Mouse (Mus musculus): ENCODE measurements around the gene Fads6.

The Fads6 gene

GRCm38 (mm10) chr11:115301351-115301750, 3.9 kb upstream of the Fads6 start:
- in situ Hi-C loops (cut with MboI, MseI) = no loop called here

- in situ Hi-C loops (cut with MboI, MseI) = no loop called here
These were observed 3.3 kb upstream of the Fads6 start for GRCm38 (mm10) chr11:115300745-115301144.

- in situ Hi-C loops (cut with MboI, MseI) = no loop called here
These were observed 697 bp upstream of the Fads6 start for GRCm38 (mm10) chr11:115298160-115298559.

GRCm38 (mm10) chr11:115296471-115297210, 822 bp downstream of the Fads6 start:
- in situ Hi-C loops (cut with MboI, MseI) = no loop called here

GRCm38 (mm10) chr11:115295939-115296338, 1.5 kb downstream of the Fads6 start:
- in situ Hi-C loops (cut with MboI, MseI) = no loop called here

- in situ Hi-C loops (cut with MboI, MseI) = no loop called here
These were observed 4.7 kb downstream of the Fads6 start for GRCm38 (mm10) chr11:115292631-115293375.

- in situ Hi-C loops (cut with MboI, MseI) = no loop called here
These were observed 6.0 kb downstream of the Fads6 start for GRCm38 (mm10) chr11:115291503-115291902.

GRCm38 (mm10) chr11:115290919-115291318, 6.5 kb downstream of the Fads6 start:
- in situ Hi-C loops (cut with MboI, MseI) = no loop called here

GRCm38 (mm10) chr11:115290314-115290713, 7.1 kb downstream of the Fads6 start:
- in situ Hi-C loops (cut with MboI, MseI) = no loop called here

- in situ Hi-C loops (cut with MboI, MseI) = no loop called here
These were observed 7.6 kb downstream of the Fads6 start for GRCm38 (mm10) chr11:115289885-115290284.

GRCm38 (mm10) chr11:115288305-115288704, 9.2 kb downstream of the Fads6 start:
- in situ Hi-C loops (cut with MboI, MseI) = no loop called here

GRCm38 (mm10) chr11:115287386-115287785, 10.1 kb downstream of the Fads6 start:
- in situ Hi-C loops (cut with MboI, MseI) = no loop called here

GRCm38 (mm10) chr11:115286201-115286993, 11.1 kb downstream of the Fads6 start:
- in situ Hi-C loops (cut with MboI, MseI) = no loop called here

- in situ Hi-C loops (cut with MboI, MseI) = no loop called here
These were observed 12.2 kb downstream of the Fads6 start for GRCm38 (mm10) chr11:115285282-115285681.

- in situ Hi-C loops (cut with MboI, MseI) = no loop called here
These were observed 13.4 kb downstream of the Fads6 start for GRCm38 (mm10) chr11:115283891-115284620.

GRCm38 (mm10) chr11:115283486-115283765, 14.0 kb downstream of the Fads6 start:
- in situ Hi-C loops (cut with MboI, MseI) = no loop called here

- in situ Hi-C loops (cut with MboI, MseI) = no loop called here
These were observed 14.6 kb downstream of the Fads6 start for GRCm38 (mm10) chr11:115282723-115283485.

- in situ Hi-C loops (cut with MboI, MseI) = no loop called here
These were observed 15.2 kb downstream of the Fads6 start for GRCm38 (mm10) chr11:115282295-115282694.

- in situ Hi-C loops (cut with MboI, MseI) = loop anchor here (5.0 kb wide), 1 partner anchor 117 kb away; the partner anchor contains the start of gene Slc9a3r1
These were observed 17.7 kb downstream of the Fads6 start for GRCm38 (mm10) chr11:115279726-115280125.

- in situ Hi-C loops (cut with MboI, MseI) = loop anchor here (5.0 kb wide), 1 partner anchor 116 kb away; the partner anchor contains the start of gene Slc9a3r1
These were observed 19.3 kb downstream of the Fads6 start for GRCm38 (mm10) chr11:115278176-115278575.

- in situ Hi-C loops (cut with MboI, MseI) = loop anchor here (5.0 kb wide), 1 partner anchor 115 kb away; the partner anchor contains the start of gene Slc9a3r1
These were observed 19.9 kb downstream of the Fads6 start for GRCm38 (mm10) chr11:115277604-115277975.
